Mouse (Mus musculus) thymus, adult 2 months (tissue): ENCODE results near the gene Ext2.

Source experiments
- CTCF ChIP-seq: fragments of 200-500 bp; IDR thresholded peaks from 2 replicates; pipeline ENCODE4 v1.5.1; 2012; ENCODE audit warnings: mild to moderate bottlenecking, control low read depth, low read length, moderate library complexity, borderline replicate concordance; ENCODE audit not compliant: control insufficient read depth, poor library complexity, insufficient read depth; ENCODE audit errors: extremely low read depth
- POLR2A ChIP-seq: fragments of 200-500 bp; IDR thresholded peaks from 2 replicates; pipeline ENCODE4 v1.6.1; 2012; ENCODE audit warnings: mild to moderate bottlenecking, low read length, control low read depth, moderate library complexity; ENCODE audit not compliant: control insufficient read depth, poor library complexity, insufficient read depth; ENCODE audit errors: extremely low read depth

DNA sequence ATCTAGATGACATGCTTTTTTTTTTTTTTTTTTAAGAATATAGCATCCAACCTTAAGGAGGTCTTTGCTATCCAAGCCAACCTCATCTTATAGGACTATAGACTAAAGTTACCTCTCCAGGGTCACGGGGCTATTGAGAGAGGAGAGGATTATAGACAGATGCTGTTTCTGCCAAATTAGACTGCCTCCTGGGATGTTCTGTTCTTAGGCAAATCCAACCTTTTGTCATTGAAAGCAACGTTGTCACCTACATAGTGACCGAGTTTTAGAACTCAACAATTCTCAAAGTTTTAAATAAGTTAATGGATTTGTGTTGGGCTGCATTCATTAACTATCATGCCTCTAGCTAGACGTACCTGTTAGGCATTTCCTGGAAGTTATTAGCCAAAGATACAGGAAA is 40.9 kb upstream of the Ext2 start:
- TF ChIP-seq CTCF (no peak), POLR2A (no peak)
